Mouse (Mus musculus): Measurements from ENCODE around the gene Tmem117. TPM values are rescaled to one million over a fixed set of nuclear protein-coding genes. Genes with fewer than 3 reads are reported as not detected.

Gene Tmem117
- polyA plus RNA-seq (2012; rRNA removed), result 0.01 TPM in 1 of 2 replicates, not detected in the other

GRCm38 (mm10) chr15:94628830-94629601, at the start of gene Tmem117:
Tmem117 (plus strand) TSS chr15:94629232.

GRCm38 (mm10) chr15:94589219-94590075, 39.6 kb upstream of the Tmem117 start, which contains the start of gene Twf1:
Twf1 (minus strand) TSS chr15:94589889.

Other genes starting within 250 kb of the Tmem117 start
- gene Adamts20, start 163.8 kb upstream of the Tmem117 start, polyA plus RNA-seq (2012; rRNA removed), result 0.03 and 0.05 TPM in 2 replicates
- gene Pus7l, start 85.7 kb upstream of the Tmem117 start, polyA plus RNA-seq (2012; rRNA removed), result 1.8 and 2.0 TPM in 2 replicates
- gene Irak4, start 85.6 kb upstream of the Tmem117 start, polyA plus RNA-seq (2012; rRNA removed), result 3.0 TPM in 2 replicates
- gene Twf1, start 39.3 kb upstream of the Tmem117 start, polyA plus RNA-seq (2012; rRNA removed), result 17.4 and 17.5 TPM in 2 replicates